Mouse (Mus musculus): ENCODE data around the gene Ampd2. TPM values are rescaled to one million over a fixed set of nuclear protein-coding genes. Genes with fewer than 3 reads are reported as not detected.
A peak's percentile ranks its signal among the peaks of the same experiment; 100 is the strongest.

The Ampd2 gene
- polyA plus RNA-seq, 1 experiment from 2014 or later = 45.1 TPM

GRCm38 (mm10) chr3:108069231-108069870 lies 17.1 kb downstream of the Ampd2 start:
- 79% methylated on average over 13 of the region's 13 CpGs for WGBS
- no peak for DNase-seq (ENCODE audit: low spot score)
- ATAC-seq (replicated peaks; ENCODE audit: low FRiP score) = no peak
- no peak overlapping the region for H3K4me3 ChIP-seq (ENCODE audit: low read depth, low read length)
- no peaks in the 10 kb centered on the region for H3K27me3 ChIP-seq (ENCODE audit: control insufficient read depth, insufficient read depth, low read length)
- H3K4me2 ChIP-seq (ENCODE audit: low read depth, low read length, severe bottlenecking) = no peak overlapping the region
- H3K9ac ChIP-seq (ENCODE audit: low read length) = no peak overlapping the region
- H3K4me1 ChIP-seq (replicated peaks; ENCODE audit: control insufficient read depth, insufficient read depth, low read length) = no peaks in the 10 kb centered on the region
- no peak overlapping the region for H3K27ac ChIP-seq (ENCODE audit: low read depth, low read length)
- H3K36me3 ChIP-seq (ENCODE audit: control insufficient read depth, insufficient read depth, low read length) = no peaks in the 10 kb centered on the region; the same call in 1 of the 2 replicates
- H3K9me3 ChIP-seq (ENCODE audit: control insufficient read depth, low read length) = no peaks in the 10 kb centered on the region

- H3K4me2 ChIP-seq (ENCODE audit: low read depth, low read length, severe bottlenecking) = no peak overlapping the region
- H3K9me3 ChIP-seq (ENCODE audit: control insufficient read depth, low read length) = no peaks in the 10 kb centered on the region
- ATAC-seq (replicated peaks; ENCODE audit: low FRiP score) (no peak), DNase-seq (ENCODE audit: low spot score) (no peak)
- no peak overlapping the region for H3K27ac ChIP-seq (ENCODE audit: low read depth, low read length)
- no peak overlapping the region for H3K4me3 ChIP-seq (ENCODE audit: low read depth, low read length)
- H3K4me1 ChIP-seq (replicated peaks; ENCODE audit: control insufficient read depth, insufficient read depth, low read length) = no peaks in the 10 kb centered on the region
- no peak overlapping the region for H3K9ac ChIP-seq (ENCODE audit: low read length)
- WGBS = 47% methylated on average over 1 of the region's 1 CpGs
- H3K27me3 ChIP-seq (ENCODE audit: control insufficient read depth, insufficient read depth, low read length) = no peaks in the 10 kb centered on the region
- H3K36me3 ChIP-seq (ENCODE audit: control insufficient read depth, insufficient read depth, low read length) = no peaks in the 10 kb centered on the region
Measured at GRCm38 (mm10) chr3:108068826-108069225, 17.6 kb downstream of the Ampd2 start.

- H3K27ac ChIP-seq (ENCODE audit: low read depth, low read length) = no peak overlapping the region
- H3K36me3 ChIP-seq (ENCODE audit: control insufficient read depth, insufficient read depth, low read length) = no peaks in the 10 kb centered on the region
- DNase-seq (ENCODE audit: low spot score) (no peak), ATAC-seq (replicated peaks; ENCODE audit: low FRiP score) (no peak)
- no peaks in the 10 kb centered on the region for H3K4me1 ChIP-seq (replicated peaks; ENCODE audit: control insufficient read depth, insufficient read depth, low read length)
- 73% methylated on average over 6 of the region's 6 CpGs for WGBS
- no peak overlapping the region for H3K4me2 ChIP-seq (ENCODE audit: low read depth, low read length, severe bottlenecking)
- H3K9me3 ChIP-seq (ENCODE audit: control insufficient read depth, low read length) = no peaks in the 10 kb centered on the region
- no peak overlapping the region for H3K9ac ChIP-seq (ENCODE audit: low read length)
- H3K27me3 ChIP-seq (ENCODE audit: control insufficient read depth, insufficient read depth, low read length) = no peaks in the 10 kb centered on the region
- H3K4me3 ChIP-seq (ENCODE audit: low read depth, low read length) = no peak overlapping the region
Measured at GRCm38 (mm10) chr3:108067370-108067934, 19.0 kb downstream of the Ampd2 start.

GRCm38 (mm10) chr3:108065551-108065950 lies 20.9 kb downstream of the Ampd2 start:
- no peak overlapping the region for H3K4me2 ChIP-seq (ENCODE audit: low read depth, low read length, severe bottlenecking)
- no peaks in the 10 kb centered on the region for H3K4me1 ChIP-seq (replicated peaks; ENCODE audit: control insufficient read depth, insufficient read depth, low read length)
- ATAC-seq (replicated peaks; ENCODE audit: low FRiP score) (no peak), DNase-seq (ENCODE audit: low spot score) (no peak)
- no peak overlapping the region for H3K27ac ChIP-seq (ENCODE audit: low read depth, low read length)
- H3K4me3 ChIP-seq (ENCODE audit: low read depth, low read length) = no peak overlapping the region
- no peaks in the 10 kb centered on the region for H3K9me3 ChIP-seq (ENCODE audit: control insufficient read depth, low read length)
- H3K27me3 ChIP-seq (ENCODE audit: control insufficient read depth, insufficient read depth, low read length) = no peaks in the 10 kb centered on the region
- 83% methylated on average over 9 of the region's 9 CpGs for WGBS
- no peaks in the 10 kb centered on the region for H3K36me3 ChIP-seq (ENCODE audit: control insufficient read depth, insufficient read depth, low read length)
- H3K9ac ChIP-seq (ENCODE audit: low read length) = no peak overlapping the region

GRCm38 (mm10) chr3:108064672-108065071 lies 21.8 kb downstream of the Ampd2 start:
- Histone ChIP-seq H3K4me1 (replicated peaks; ENCODE audit: control insufficient read depth, insufficient read depth, low read length) (no peaks in the 10 kb centered on the region), H3K27ac (ENCODE audit: low read depth, low read length) (no peak overlapping the region), H3K9me3 (ENCODE audit: control insufficient read depth, low read length) (no peaks in the 10 kb centered on the region), H3K4me2 (ENCODE audit: low read depth, low read length, severe bottlenecking) (no peak overlapping the region), H3K9ac (ENCODE audit: low read length) (no peak overlapping the region), H3K27me3 (ENCODE audit: control insufficient read depth, insufficient read depth, low read length) (no peaks in the 10 kb centered on the region), H3K4me3 (ENCODE audit: low read depth, low read length) (no peak overlapping the region), H3K36me3 (ENCODE audit: control insufficient read depth, insufficient read depth, low read length) (no peaks in the 10 kb centered on the region)
- WGBS = 80% methylated on average over 4 of the region's 4 CpGs
- DNase-seq (ENCODE audit: low spot score) = no peak
- ATAC-seq (replicated peaks; ENCODE audit: low FRiP score) = no peak

- Histone ChIP-seq H3K4me3 (ENCODE audit: low read depth, low read length) (no peak overlapping the region), H3K9ac (ENCODE audit: low read length) (no peak overlapping the region), H3K4me2 (ENCODE audit: low read depth, low read length, severe bottlenecking) (no peak overlapping the region), H3K27me3 (ENCODE audit: control insufficient read depth, insufficient read depth, low read length) (no peaks in the 10 kb centered on the region), H3K36me3 (ENCODE audit: control insufficient read depth, insufficient read depth, low read length) (no peaks in the 10 kb centered on the region), H3K27ac (ENCODE audit: low read depth, low read length) (no peak overlapping the region), H3K4me1 (replicated peaks; ENCODE audit: control insufficient read depth, insufficient read depth, low read length) (no peaks in the 10 kb centered on the region), H3K9me3 (ENCODE audit: control insufficient read depth, low read length) (no peaks in the 10 kb centered on the region)
- DNase-seq (ENCODE audit: low spot score) (no peak), ATAC-seq (replicated peaks; ENCODE audit: low FRiP score) (no peak)
- WGBS = 85% methylated on average over 8 of the region's 8 CpGs
Measured at GRCm38 (mm10) chr3:108062648-108063047, 23.8 kb downstream of the Ampd2 start.

- Histone ChIP-seq H3K9me3 (ENCODE audit: control insufficient read depth, low read length) (no peaks in the 10 kb centered on the region), H3K4me1 (replicated peaks; ENCODE audit: control insufficient read depth, insufficient read depth, low read length) (no peaks in the 10 kb centered on the region), H3K27me3 (ENCODE audit: control insufficient read depth, insufficient read depth, low read length) (no peaks in the 10 kb centered on the region), H3K36me3 (ENCODE audit: control insufficient read depth, insufficient read depth, low read length) (no peaks in the 10 kb centered on the region), H3K9ac (ENCODE audit: low read length) (no peak overlapping the region), H3K27ac (ENCODE audit: low read depth, low read length) (no peak overlapping the region), H3K4me3 (ENCODE audit: low read depth, low read length) (no peak overlapping the region), H3K4me2 (ENCODE audit: low read depth, low read length, severe bottlenecking) (no peak overlapping the region)
- 24% methylated on average over 7 of the region's 7 CpGs for WGBS
- ATAC-seq (replicated peaks; ENCODE audit: low FRiP score) (no peak), DNase-seq (ENCODE audit: low spot score) (peak; percentile 67)
Measured at GRCm38 (mm10) chr3:108061420-108061819, 25.0 kb downstream of the Ampd2 start.

- WGBS = 93% methylated on average over 5 of the region's 5 CpGs
- Histone ChIP-seq H3K4me1 (replicated peaks; ENCODE audit: control insufficient read depth, insufficient read depth, low read length) (no peaks in the 10 kb centered on the region), H3K4me3 (ENCODE audit: low read depth, low read length) (no peak overlapping the region), H3K27me3 (ENCODE audit: control insufficient read depth, insufficient read depth, low read length) (no peaks in the 10 kb centered on the region), H3K27ac (ENCODE audit: low read depth, low read length) (no peak overlapping the region), H3K9me3 (ENCODE audit: control insufficient read depth, low read length) (no peaks in the 10 kb centered on the region), H3K36me3 (ENCODE audit: control insufficient read depth, insufficient read depth, low read length) (no peaks in the 10 kb centered on the region), H3K9ac (ENCODE audit: low read length) (no peak overlapping the region), H3K4me2 (ENCODE audit: low read depth, low read length, severe bottlenecking) (no peak overlapping the region)
- DNase-seq (ENCODE audit: low spot score) (no peak), ATAC-seq (replicated peaks; ENCODE audit: low FRiP score) (no peak)
Measured at GRCm38 (mm10) chr3:108050493-108050892, 36.0 kb downstream of the Ampd2 start.

- Histone ChIP-seq H3K4me3 (ENCODE audit: low read depth, low read length) (no peak overlapping the region), H3K4me2 (ENCODE audit: low read depth, low read length, severe bottlenecking) (no peak overlapping the region), H3K4me1 (replicated peaks; ENCODE audit: control insufficient read depth, insufficient read depth, low read length) (no peaks in the 10 kb centered on the region), H3K27me3 (ENCODE audit: control insufficient read depth, insufficient read depth, low read length) (no peaks in the 10 kb centered on the region), H3K9ac (ENCODE audit: low read length) (no peak overlapping the region), H3K9me3 (ENCODE audit: control insufficient read depth, low read length) (no peaks in the 10 kb centered on the region), H3K27ac (ENCODE audit: low read depth, low read length) (no peak overlapping the region), H3K36me3 (ENCODE audit: control insufficient read depth, insufficient read depth, low read length) (no peaks in the 10 kb centered on the region)
- 83% methylated on average over 3 of the region's 3 CpGs for WGBS
- DNase-seq (ENCODE audit: low spot score) (no peak), ATAC-seq (replicated peaks; ENCODE audit: low FRiP score) (no peak)
Measured at GRCm38 (mm10) chr3:108048306-108048705, 38.1 kb downstream of the Ampd2 start.

Data from forebrain, embryonic 11.5 days (tissue).